Mouse (Mus musculus): ENCODE measurements around the gene Agpat2.

DNA sequence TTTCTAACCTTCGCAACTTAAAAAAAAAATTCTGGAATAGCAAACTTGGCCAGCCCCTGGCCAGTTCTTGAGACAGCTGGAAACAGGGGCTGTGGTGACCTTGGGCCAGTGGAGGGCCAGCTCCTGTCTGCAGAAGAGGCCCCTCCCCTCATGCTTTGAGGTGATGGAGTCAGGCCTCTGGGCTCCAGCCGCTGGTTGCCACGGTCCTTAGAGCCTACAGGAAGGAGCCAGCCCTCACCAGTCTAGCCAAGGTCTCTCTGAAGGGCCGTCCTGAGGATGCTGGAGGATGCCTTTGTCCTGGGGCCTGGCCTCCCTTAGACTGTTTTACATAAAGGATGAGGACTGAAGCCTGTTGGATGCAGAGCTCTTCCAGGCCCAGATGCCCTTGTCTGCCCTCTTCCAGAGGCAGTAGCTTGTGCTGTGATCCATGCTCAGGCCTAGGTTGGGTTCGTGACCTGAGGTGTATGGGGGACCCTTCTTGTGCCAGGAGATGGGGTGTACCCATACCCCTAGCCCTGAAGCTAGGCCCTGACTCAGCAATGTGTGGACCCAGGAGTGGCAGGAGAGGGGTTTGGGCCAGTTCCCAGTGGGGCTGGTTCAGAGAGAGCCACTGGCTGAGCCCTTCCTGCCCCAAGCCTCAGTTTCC lies 24.7 kb upstream of the Agpat2 start:
- TF ChIP-seq CTCF (IDR thresholded peaks at IDR 0.05; ENCODE audit: insufficient read depth, low read length) (no peak), POLR2A (IDR thresholded peaks at IDR 0.05; ENCODE audit: borderline replicate concordance, extremely low read depth, low read depth, low read length) (no peak)

All from lung, adult 2 months (tissue).